Mouse (Mus musculus) heart, embryonic 14.5 days (tissue): ENCODE results near the gene Islr. TPM values are rescaled to one million over a fixed set of nuclear protein-coding genes. Genes with fewer than 3 reads are reported as not detected.

Experiments
- ATAC-seq: fragments of 200-750 bp; cut with Nextera tagmentation; 2 replicates; pipeline ENCODE4 v1.8.0; 2017; ENCODE audit warnings: low read depth, moderate TSS enrichment; ENCODE audit not compliant: insufficient number of reproducible peaks, insufficient read depth, low FRiP score
- H3K27ac ChIP-seq, 2 experiments: fragments of 200-500 bp in 1 of 2; fragments of 300-500 bp in 1 of 2; sonication (generic) in 1 of 2; replicated peaks in 1 of 2; 2 replicates each; pipeline ENCODE4 v1.5.1; 2012 to 2014; ENCODE audit warnings: low read depth in 2 of 2, low read length in 2 of 2, control low read depth in 1 of 2, mild to moderate bottlenecking in 1 of 2, mixed read lengths in 1 of 2; ENCODE audit not compliant: control insufficient read depth in 1 of 2, insufficient read depth in 1 of 2
- H3K27me3 ChIP-seq: fragments of 300-500 bp; sonication (generic); 2 replicates; pipeline ENCODE4 v1.6.1; 2014; ENCODE audit warnings: mild to moderate bottlenecking, low read length, control low read depth; ENCODE audit not compliant: control insufficient read depth, insufficient read depth
- H3K36me3 ChIP-seq: fragments of 300-500 bp; sonication (generic); 2 replicates; pipeline ENCODE4 v1.6.1; 2014; ENCODE audit warnings: mild to moderate bottlenecking, control low read depth, low read length, mixed read lengths; ENCODE audit not compliant: control insufficient read depth, insufficient read depth
- H3K4me1 ChIP-seq, 2 experiments: fragments of 200-500 bp in 1 of 2; fragments of 300-500 bp in 1 of 2; sonication (generic) in 1 of 2; 2 replicates each; pipeline ENCODE4 v1.6.1; 2012 to 2014; ENCODE audit warnings: low read length in 2 of 2, control low read depth in 1 of 2, mixed read lengths in 1 of 2; ENCODE audit not compliant: control insufficient read depth in 2 of 2, insufficient read depth in 2 of 2
- H3K4me2 ChIP-seq: fragments of 300-500 bp; sonication (generic); 2 replicates; pipeline ENCODE4 v1.6.1; 2014; ENCODE audit warnings: mild to moderate bottlenecking, low read length
- H3K4me3 ChIP-seq, 2 experiments: fragments of 200-500 bp in 1 of 2; fragments of 300-500 bp in 1 of 2; sonication (generic) in 1 of 2; 2 replicates each; pipeline ENCODE4 v1.5.1; 2012 to 2014; ENCODE audit warnings: low read length in 2 of 2, mild to moderate bottlenecking in 2 of 2, control low read depth in 1 of 2, low read depth in 1 of 2, moderate library complexity in 1 of 2; ENCODE audit not compliant: control insufficient read depth in 1 of 2, insufficient read depth in 1 of 2
- H3K9ac ChIP-seq: fragments of 300-500 bp; sonication (generic); 2 replicates; pipeline ENCODE4 v1.6.1; 2014; ENCODE audit warnings: mild to moderate bottlenecking, low read length
- H3K9me3 ChIP-seq: fragments of 300-500 bp; sonication (generic); 2 replicates; pipeline ENCODE4 v1.6.1; 2016; ENCODE audit warnings: low read length, control low read depth; ENCODE audit not compliant: control insufficient read depth
- WGBS: fragments of 180-500 bp; shearing (Covaris S2); extraction: QIAGEN DNeasy Blood & Tissue Kit; methylation state at CpG from one replicate; pipeline ENCODE4 v1.1.7; 2014; 5-methylcytosine and 5-hydroxymethylcytosine counted together
- microRNA-seq: library from miRNA; unstranded; fragments of <30 nt; microRNA quantifications from one replicate; pipeline ENCODE4, GENCODE M21; 2016
- polyA plus RNA-seq: library from polyadenylated mRNA; unstranded; fragments of >200 nt; fragmentation: Nextera tagmentation; extraction: Ambion mirVana; gene quantifications from 2 replicates; pipeline ENCODE4 v1.2.1, GENCODE M21; 2014

Gene Islr
- polyA plus RNA-seq, 1 experiment from 2014 or later: 15.6 TPM

- Histone ChIP-seq H3K4me3 (peak overlapping the region; percentile 17 to 30), H3K9me3 (no peaks in the 10 kb centered on the region), H3K4me2 (peak overlapping the region; percentile 57), H3K9ac (no peak overlapping the region; the same call in 1 of the 2 replicates), H3K27ac (no peak overlapping the region), H3K27me3 (peaks cover 48% of the 10 kb centered on the region), H3K36me3 (no peaks in the 10 kb centered on the region), H3K4me1 (peaks cover 17 to 28% of the 10 kb centered on the region in 2 experiments)
- WGBS: 5% methylated on average over 22 of the region's 22 CpGs
- ATAC-seq: no peak
Measured at GRCm38 (mm10) chr9:58113279-58113884, 90.7 kb downstream of the Islr start.

GRCm38 (mm10) chr9:58112866-58113278 is 91.2 kb downstream of the Islr start:
- Histone ChIP-seq H3K27ac (no peak overlapping the region), H3K9ac (no peak overlapping the region), H3K27me3 (peaks cover 43% of the 10 kb centered on the region), H3K9me3 (no peaks in the 10 kb centered on the region), H3K4me1 (peaks cover 17 to 28% of the 10 kb centered on the region in 2 experiments), H3K4me2 (no peak overlapping the region), H3K36me3 (no peaks in the 10 kb centered on the region), H3K4me3 (no peak overlapping the region)
- ATAC-seq: no peak
- 14% methylated on average over 6 of the region's 6 CpGs for WGBS

- H3K9me3 ChIP-seq: no peaks in the 10 kb centered on the region
- no peak overlapping the region for H3K27ac ChIP-seq
- H3K27me3 ChIP-seq: peaks cover 38% of the 10 kb centered on the region
- H3K4me2 ChIP-seq: no peak overlapping the region
- no peaks in the 10 kb centered on the region for H3K36me3 ChIP-seq
- H3K9ac ChIP-seq: no peak overlapping the region
- H3K4me1 ChIP-seq: peaks cover 17 to 28% of the 10 kb centered on the region in 2 experiments
- no peak for ATAC-seq
- no peak overlapping the region for H3K4me3 ChIP-seq
- WGBS: 31% methylated on average over 6 of the region's 6 CpGs
Measured at GRCm38 (mm10) chr9:58112321-58112751, 91.8 kb downstream of the Islr start.

GRCm38 (mm10) chr9:58111431-58111830 is 92.7 kb downstream of the Islr start:
- H3K27me3 ChIP-seq: peaks cover 29% of the 10 kb centered on the region
- H3K9me3 ChIP-seq: no peaks in the 10 kb centered on the region
- H3K4me2 ChIP-seq: no peak overlapping the region
- peaks cover 17 to 28% of the 10 kb centered on the region in 2 experiments for H3K4me1 ChIP-seq
- no peak overlapping the region for H3K9ac ChIP-seq
- ATAC-seq: no peak
- no peak overlapping the region for H3K27ac ChIP-seq
- 72% methylated on average over 6 of the region's 6 CpGs for WGBS
- H3K36me3 ChIP-seq: no peaks in the 10 kb centered on the region
- H3K4me3 ChIP-seq: no peak overlapping the region

GRCm38 (mm10) chr9:58110787-58111186 is 93.3 kb downstream of the Islr start:
- Histone ChIP-seq H3K27me3 (peaks cover 23% of the 10 kb centered on the region), H3K4me1 (peaks cover 15 to 25% of the 10 kb centered on the region in 2 experiments), H3K9me3 (no peaks in the 10 kb centered on the region), H3K9ac (no peak overlapping the region), H3K4me3 (no peak overlapping the region), H3K27ac (no peak overlapping the region), H3K36me3 (no peaks in the 10 kb centered on the region), H3K4me2 (no peak overlapping the region)
- no peak for ATAC-seq
- 59% methylated on average over 5 of the region's 5 CpGs for WGBS

GRCm38 (mm10) chr9:58107494-58107893 is 96.6 kb downstream of the Islr start:
- no peak overlapping the region for H3K9ac ChIP-seq
- no peaks in the 10 kb centered on the region for H3K36me3 ChIP-seq
- no peaks in the 10 kb centered on the region for H3K9me3 ChIP-seq
- H3K27me3 ChIP-seq: peaks cover 5% of the 10 kb centered on the region; the same call in 1 of the 2 replicates
- H3K27ac ChIP-seq: no peak overlapping the region
- H3K4me2 ChIP-seq: no peak overlapping the region
- H3K4me1 ChIP-seq: peaks cover 0 to 2% of the 10 kb centered on the region in 2 experiments; a peak in 1 of 4 replicates
- 55% methylated on average over 5 of the region's 5 CpGs for WGBS
- no peak for ATAC-seq
- H3K4me3 ChIP-seq: no peak overlapping the region

Small RNA genes lying within 50 kb of the gene (microRNA-seq; reads per million reads assigned to microRNA genes)
- not detected for gene Mir6385

Other genes starting within 250 kb of the Islr start
- gene Cyp11a1, start 197.9 kb downstream of the Islr start, polyA plus RNA-seq: 0.27 TPM in 1 of 2 replicates, not detected in the other
- gene Stra6, start 140.5 kb downstream of the Islr start, polyA plus RNA-seq: 0.57 TPM in 1 of 2 replicates, not detected in the other
- not detected in 2 replicates for gene Ccdc33, start 85.5 kb downstream of the Islr start, polyA plus RNA-seq
- not detected in 2 replicates for gene Islr2, start within 50 bp of the Islr start, polyA plus RNA-seq
- 11.0 and 11.8 TPM in 2 replicates for gene Pml, start 45.5 kb upstream of the Islr start, polyA plus RNA-seq
- gene Stoml1, start 48.9 kb upstream of the Islr start, polyA plus RNA-seq: 22.7 and 25.6 TPM in 2 replicates
- 46.8 and 53.6 TPM in 2 replicates for gene Loxl1, start 108.9 kb upstream of the Islr start, polyA plus RNA-seq
- not detected in 2 replicates for gene Tbc1d21, start 166.1 kb upstream of the Islr start, polyA plus RNA-seq